Mouse (Mus musculus) midbrain, embryonic 16.5 days (tissue): ENCODE data around the gene Cpb2. TPM values are rescaled to one million over a fixed set of nuclear protein-coding genes. Genes with fewer than 3 reads are reported as not detected.

Source experiments
- ATAC-seq: fragments of 200-750 bp; cut with Nextera tagmentation; 2 replicates; pipeline ENCODE4 v1.8.0; 2017; ENCODE audit warnings: moderate TSS enrichment
- H3K27ac ChIP-seq: fragments of 300-500 bp; sonication (generic); 2 replicates; pipeline ENCODE4 v1.5.1; 2014; ENCODE audit warnings: mild to moderate bottlenecking, low read length, mixed read lengths
- H3K27me3 ChIP-seq: fragments of 300-500 bp; sonication (generic); 2 replicates; pipeline ENCODE4 v1.6.1; 2014; ENCODE audit warnings: low read depth, low read length, mixed read lengths; ENCODE audit not compliant: control insufficient read depth, insufficient read depth
- H3K36me3 ChIP-seq: fragments of 300-500 bp; sonication (generic); 2 replicates; pipeline ENCODE4 v1.6.1; 2014; ENCODE audit warnings: mild to moderate bottlenecking, low read length, moderate library complexity, mixed read lengths; ENCODE audit not compliant: control insufficient read depth, insufficient read depth
- H3K4me1 ChIP-seq: fragments of 300-500 bp; sonication (generic); 2 replicates; pipeline ENCODE4 v1.6.1; 2014; ENCODE audit warnings: mild to moderate bottlenecking, low read length, mixed read lengths; ENCODE audit not compliant: control insufficient read depth, insufficient read depth
- H3K4me2 ChIP-seq: fragments of 300-500 bp; sonication (generic); 2 replicates; pipeline ENCODE4 v1.6.1; 2014; ENCODE audit warnings: mild to moderate bottlenecking, low read length, mixed read lengths
- H3K4me3 ChIP-seq: fragments of 300-500 bp; sonication (generic); 2 replicates; pipeline ENCODE4 v1.5.1; 2014; ENCODE audit warnings: low read depth, mild to moderate bottlenecking, low read length, moderate library complexity, mixed read lengths
- H3K9ac ChIP-seq: fragments of 300-500 bp; sonication (generic); 2 replicates; pipeline ENCODE4 v1.6.1; 2014; ENCODE audit warnings: low read depth, low read length, mixed read lengths
- H3K9me3 ChIP-seq: fragments of 300-500 bp; sonication (generic); replicated peaks from 2 replicates; pipeline ENCODE4 v1.6.1; 2014; ENCODE audit warnings: mild to moderate bottlenecking, low read length, mixed read lengths; ENCODE audit not compliant: control insufficient read depth, poor library complexity, severe bottlenecking
- WGBS: fragments of 180-500 bp; shearing (Covaris S2); extraction: QIAGEN DNeasy Blood & Tissue Kit; methylation state at CpG from one replicate; pipeline ENCODE4 v1.1.7; 2014; 5-methylcytosine and 5-hydroxymethylcytosine counted together
- microRNA-seq: library from miRNA; unstranded; fragments of <30 nt; microRNA quantifications from one replicate; pipeline ENCODE4, GENCODE M21; 2017
- polyA plus RNA-seq: library from polyadenylated mRNA; unstranded; fragments of >200 nt; fragmentation: Nextera tagmentation; extraction: Ambion mirVana; gene quantifications from 2 replicates; pipeline ENCODE4 v1.2.1, GENCODE M21; 2015

The Cpb2 gene
- polyA plus RNA-seq, 1 experiment from 2014 or later: not detected

DNA sequence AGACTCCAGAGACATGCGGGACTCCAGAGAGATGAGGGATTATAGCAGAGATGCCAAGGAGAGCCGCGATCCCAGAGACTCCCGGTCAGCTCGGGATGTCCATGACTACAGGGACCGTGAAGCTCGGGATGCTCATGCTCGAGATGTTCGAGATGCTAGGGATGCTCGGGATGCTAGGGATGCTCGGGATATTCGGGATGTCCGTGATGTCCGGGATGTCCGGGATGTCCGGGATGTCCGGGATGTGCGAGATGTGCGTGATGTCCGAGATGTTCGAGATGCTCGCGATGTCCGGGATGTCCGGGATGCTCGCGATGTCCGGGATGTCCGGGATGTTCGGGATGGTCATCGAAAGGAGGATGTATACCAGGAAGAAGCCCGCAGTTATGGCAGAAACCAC is 81.3 kb downstream of the Cpb2 start:
- Histone ChIP-seq H3K9me3 (no peaks in the 10 kb centered on the region), H3K36me3 (peaks cover 18% of the 10 kb centered on the region), H3K9ac (no peak overlapping the region), H3K4me2 (no peak overlapping the region), H3K4me3 (no peak overlapping the region), H3K27ac (no peak overlapping the region), H3K4me1 (no peaks in the 10 kb centered on the region), H3K27me3 (no peaks in the 10 kb centered on the region)
- 98% methylated on average over 32 of the region's 32 CpGs for WGBS
- ATAC-seq: no peak

DNA sequence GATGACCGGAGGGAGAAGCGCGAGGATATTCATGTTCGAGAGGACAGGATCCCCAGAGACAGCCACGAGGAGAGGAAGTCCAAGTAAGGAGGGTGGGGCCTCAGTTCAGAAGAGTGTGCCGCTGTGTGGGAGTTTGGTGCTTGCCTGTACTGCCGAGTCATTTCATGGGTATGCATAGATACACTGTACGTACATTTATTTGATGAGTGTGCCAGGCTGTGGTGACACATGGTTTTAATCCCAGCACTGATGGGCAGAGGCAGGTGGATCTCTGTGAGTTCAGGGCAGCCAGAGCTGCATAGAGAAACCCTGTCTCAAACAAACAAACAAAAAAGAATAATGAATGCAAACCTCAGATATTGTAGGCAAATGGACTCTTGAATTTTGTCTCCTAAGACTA is 86.0 kb downstream of the Cpb2 start:
- Histone ChIP-seq H3K27me3 (no peaks in the 10 kb centered on the region), H3K9ac (no peak overlapping the region), H3K4me1 (no peaks in the 10 kb centered on the region), H3K27ac (no peak overlapping the region), H3K36me3 (peaks cover 29% of the 10 kb centered on the region), H3K4me3 (no peak overlapping the region), H3K9me3 (no peaks in the 10 kb centered on the region), H3K4me2 (no peak overlapping the region)
- WGBS: 86% methylated on average over 8 of the region's 8 CpGs
- no peak for ATAC-seq

DNA sequence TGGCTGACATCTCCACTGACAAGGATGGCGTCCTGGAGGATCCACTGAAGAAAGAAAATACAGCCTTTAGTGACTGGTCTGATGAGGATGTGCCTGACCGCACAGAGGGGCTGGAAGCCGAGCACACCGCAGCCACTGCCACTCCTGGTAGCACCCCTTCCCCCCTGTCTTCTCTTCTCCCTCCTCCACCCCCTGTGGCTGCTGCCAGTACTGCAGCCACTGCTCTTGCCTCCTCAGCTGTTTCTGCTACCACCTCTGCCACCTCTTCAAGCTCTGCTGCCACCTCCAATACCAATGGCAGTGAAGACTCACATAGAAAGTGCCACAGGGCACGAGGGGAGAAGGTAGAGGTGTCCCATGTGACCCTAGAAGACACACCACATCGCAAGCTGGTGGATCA is 88.5 kb downstream of the Cpb2 start:
- no peak overlapping the region for H3K27ac ChIP-seq
- no peaks in the 10 kb centered on the region for H3K4me1 ChIP-seq
- H3K4me2 ChIP-seq: no peak overlapping the region
- no peak overlapping the region for H3K4me3 ChIP-seq
- H3K9ac ChIP-seq: no peak overlapping the region
- peaks cover 24% of the 10 kb centered on the region for H3K36me3 ChIP-seq
- no peaks in the 10 kb centered on the region for H3K9me3 ChIP-seq
- WGBS: 79% methylated on average over 6 of the region's 6 CpGs
- no peaks in the 10 kb centered on the region for H3K27me3 ChIP-seq
- ATAC-seq: no peak

Small RNA genes lying within 50 kb of the gene (microRNA-seq; reads per million reads assigned to microRNA genes)
- not detected for gene Gm44482

Other genes starting within 250 kb of the Cpb2 start
- gene Rubcnl, start 226.3 kb upstream of the Cpb2 start, polyA plus RNA-seq: 0.12 and 0.20 TPM in 2 replicates
- not detected in 2 replicates for gene Lrrc63, start 111.4 kb upstream of the Cpb2 start, polyA plus RNA-seq
- gene Lcp1, start 111.2 kb upstream of the Cpb2 start, polyA plus RNA-seq: 12.1 and 13.4 TPM in 2 replicates
- gene Zc3h13, start 42.1 kb downstream of the Cpb2 start, polyA plus RNA-seq: 40.7 and 42.4 TPM in 2 replicates
- 2.7 and 3.0 TPM in 2 replicates for gene Siah3, start 213.7 kb downstream of the Cpb2 start, polyA plus RNA-seq